Mouse (Mus musculus) hindbrain, embryonic 10.5 days (tissue): ENCODE data around the gene Ccdc194. TPM values are rescaled to one million over a fixed set of nuclear protein-coding genes. Genes with fewer than 3 reads are reported as not detected.
A peak's percentile ranks its signal among the peaks of the same experiment; 100 is the strongest.

ENCODE experiments used
- DNase-seq: peaks from one replicate; pipeline ENCODE4 v3.0.0-alpha.2; 2017; ENCODE audit warnings: low spot score
- H3K27ac ChIP-seq: fragments of 300-500 bp; sonication (generic); 2 replicates; pipeline ENCODE4 v1.5.1; 2016; ENCODE audit warnings: mild to moderate bottlenecking, moderate library complexity
- H3K27me3 ChIP-seq: fragments of 300-500 bp; sonication (generic); 2 replicates; pipeline ENCODE4 v1.6.1; 2016; ENCODE audit warnings: mild to moderate bottlenecking; ENCODE audit not compliant: poor library complexity, insufficient read depth, severe bottlenecking
- H3K36me3 ChIP-seq: fragments of 300-500 bp; sonication (generic); 2 replicates; pipeline ENCODE4 v1.6.1; 2016; ENCODE audit warnings: mild to moderate bottlenecking, moderate library complexity
- H3K4me1 ChIP-seq: fragments of 300-500 bp; sonication (generic); replicated peaks from 2 replicates; pipeline ENCODE4 v1.6.1; 2016; ENCODE audit warnings: mild to moderate bottlenecking
- H3K4me3 ChIP-seq: fragments of 300-500 bp; sonication (generic); 2 replicates; pipeline ENCODE4 v1.5.1; 2016; ENCODE audit warnings: mild to moderate bottlenecking, moderate library complexity
- H3K9me3 ChIP-seq: fragments of 300-500 bp; sonication (generic); 2 replicates; pipeline ENCODE4 v1.6.1; 2016; ENCODE audit warnings: mild to moderate bottlenecking, moderate library complexity
- WGBS: fragments of 180-500 bp; shearing (Covaris S2); methylation state at CpG from one replicate; pipeline ENCODE4 v1.1.7; 2016; 5-methylcytosine and 5-hydroxymethylcytosine counted together
- polyA plus RNA-seq: library from polyadenylated mRNA; unstranded; fragments of >200 nt; fragmentation: Nextera tagmentation; extraction: Ambion mirVana; gene quantifications from 2 replicates; pipeline ENCODE4 v1.2.1, GENCODE M21; 2016

Gene Ccdc194
- polyA plus RNA-seq, 1 experiment from 2014 or later, result 0.51 TPM

- no peak overlapping the region for H3K4me3 ChIP-seq
- no peak overlapping the region for H3K27ac ChIP-seq
- peaks cover 20% of the 10 kb centered on the region for H3K4me1 ChIP-seq
- peaks cover 7% of the 10 kb centered on the region for H3K9me3 ChIP-seq
- DNase-seq, result no peak
- H3K27me3 ChIP-seq, result peaks cover 99% of the 10 kb centered on the region
- H3K36me3 ChIP-seq, result no peaks in the 10 kb centered on the region
- WGBS, result 85% methylated on average over 4 of the region's 4 CpGs
Measured at GRCm38 (mm10) chr8:71563992-71564391, 38.5 kb upstream of the Ccdc194 start.

GRCm38 (mm10) chr8:71562751-71563150 is 37.2 kb upstream of the Ccdc194 start:
- H3K27me3 ChIP-seq, result peaks cover 99% of the 10 kb centered on the region
- peak overlapping the region; percentile 36 for H3K4me3 ChIP-seq
- peaks cover 7% of the 10 kb centered on the region for H3K9me3 ChIP-seq
- H3K27ac ChIP-seq, result no peak overlapping the region
- peaks cover 22% of the 10 kb centered on the region for H3K4me1 ChIP-seq
- DNase-seq, result peak; percentile 64
- no peaks in the 10 kb centered on the region for H3K36me3 ChIP-seq
- 1% methylated on average over 33 of the region's 33 CpGs for WGBS

GRCm38 (mm10) chr8:71561401-71561800 is 35.9 kb upstream of the Ccdc194 start:
- 4% methylated on average over 15 of the region's 15 CpGs for WGBS
- peaks cover 7% of the 10 kb centered on the region for H3K9me3 ChIP-seq
- peaks cover 22% of the 10 kb centered on the region for H3K4me1 ChIP-seq
- peaks cover 99% of the 10 kb centered on the region for H3K27me3 ChIP-seq
- H3K36me3 ChIP-seq, result no peaks in the 10 kb centered on the region
- peak; percentile 81 for DNase-seq
- no peak overlapping the region for H3K27ac ChIP-seq
- H3K4me3 ChIP-seq, result no peak overlapping the region

- Histone ChIP-seq H3K9me3 (peaks cover 7% of the 10 kb centered on the region), H3K36me3 (no peaks in the 10 kb centered on the region), H3K4me1 (peaks cover 22% of the 10 kb centered on the region), H3K27me3 (peaks cover 99% of the 10 kb centered on the region), H3K4me3 (no peak overlapping the region), H3K27ac (no peak overlapping the region)
- no peak for DNase-seq
- 84% methylated on average over 5 of the region's 5 CpGs for WGBS
Measured at GRCm38 (mm10) chr8:71560765-71561164, 35.3 kb upstream of the Ccdc194 start.

GRCm38 (mm10) chr8:71560071-71560470 is 34.6 kb upstream of the Ccdc194 start:
- no peak for DNase-seq
- H3K27ac ChIP-seq, result no peak overlapping the region
- peaks cover 99% of the 10 kb centered on the region for H3K27me3 ChIP-seq
- H3K4me1 ChIP-seq, result peaks cover 22% of the 10 kb centered on the region
- peaks cover 7% of the 10 kb centered on the region for H3K9me3 ChIP-seq
- H3K36me3 ChIP-seq, result no peaks in the 10 kb centered on the region
- WGBS, result 77% methylated on average over 3 of the region's 3 CpGs
- H3K4me3 ChIP-seq, result no peak overlapping the region

GRCm38 (mm10) chr8:71558958-71559690 is 33.6 kb upstream of the Ccdc194 start:
- 4% methylated on average over 24 of the region's 24 CpGs for WGBS
- Histone ChIP-seq H3K9me3 (peaks cover 3% of the 10 kb centered on the region), H3K27ac (peak overlapping the region; percentile 50; the same call in 1 of the 2 replicates), H3K27me3 (peaks cover 95% of the 10 kb centered on the region), H3K4me3 (peak overlapping the region; percentile 49), H3K36me3 (no peaks in the 10 kb centered on the region), H3K4me1 (peaks cover 22% of the 10 kb centered on the region)
- DNase-seq, result peak; percentile 52

- H3K27ac ChIP-seq, result peak within 1 kb of the TSS; percentile 50; the same call in 1 of the 2 replicates
- peak within 1 kb of the TSS; percentile 49 for H3K4me3 ChIP-seq
- peaks cover 93% of the 10 kb centered on the region for H3K27me3 ChIP-seq
- H3K4me1 ChIP-seq, result peaks cover 22% of the 10 kb centered on the region
- H3K9me3 ChIP-seq, result no peaks in the 10 kb centered on the region
- 6% methylated on average over 70 of the region's 70 CpGs for WGBS
- no peaks in the 10 kb centered on the region for H3K36me3 ChIP-seq
- DNase-seq, result no peak
Measured at GRCm38 (mm10) chr8:71558071-71558957, 32.8 kb upstream of the Ccdc194 start, which contains the start of gene Tmem221. TSS of gene Tmem221 (minus strand) at chr8:71558871.

GRCm38 (mm10) chr8:71554644-71555043 is 29.1 kb upstream of the Ccdc194 start:
- no peaks in the 10 kb centered on the region for H3K9me3 ChIP-seq
- no peaks in the 10 kb centered on the region for H3K36me3 ChIP-seq
- peaks cover 56% of the 10 kb centered on the region for H3K27me3 ChIP-seq
- no peak overlapping the region for H3K27ac ChIP-seq
- H3K4me1 ChIP-seq, result peaks cover 12% of the 10 kb centered on the region
- no peak for DNase-seq
- WGBS, result 94% methylated on average over 2 of the region's 2 CpGs
- no peak overlapping the region for H3K4me3 ChIP-seq

- 83% methylated on average over 6 of the region's 6 CpGs for WGBS
- Histone ChIP-seq H3K27me3 (peaks cover 50% of the 10 kb centered on the region), H3K27ac (no peak overlapping the region), H3K36me3 (no peaks in the 10 kb centered on the region), H3K9me3 (no peaks in the 10 kb centered on the region), H3K4me3 (no peak overlapping the region), H3K4me1 (peaks cover 10% of the 10 kb centered on the region)
- no peak for DNase-seq
Measured at GRCm38 (mm10) chr8:71554001-71554400, 28.5 kb upstream of the Ccdc194 start.

- Histone ChIP-seq H3K36me3 (peaks cover 10% of the 10 kb centered on the region), H3K4me1 (no peaks in the 10 kb centered on the region), H3K27me3 (peaks cover 37% of the 10 kb centered on the region), H3K4me3 (no peak overlapping the region), H3K9me3 (no peaks in the 10 kb centered on the region), H3K27ac (no peak overlapping the region)
- no peak for DNase-seq
- 64% methylated on average over 6 of the region's 6 CpGs for WGBS
Measured at GRCm38 (mm10) chr8:71552770-71553169, 27.3 kb upstream of the Ccdc194 start.

GRCm38 (mm10) chr8:71550754-71551153 is 25.2 kb upstream of the Ccdc194 start:
- no peak for DNase-seq
- Histone ChIP-seq H3K27me3 (peaks cover 17% of the 10 kb centered on the region), H3K27ac (no peak overlapping the region), H3K36me3 (peaks cover 29% of the 10 kb centered on the region), H3K4me1 (no peaks in the 10 kb centered on the region), H3K9me3 (no peaks in the 10 kb centered on the region), H3K4me3 (no peak overlapping the region)
- 73% methylated on average over 7 of the region's 7 CpGs for WGBS

- Histone ChIP-seq H3K36me3 (peaks cover 37% of the 10 kb centered on the region), H3K27me3 (no peaks in the 10 kb centered on the region), H3K9me3 (no peaks in the 10 kb centered on the region), H3K27ac (no peak overlapping the region), H3K4me3 (no peak overlapping the region), H3K4me1 (peaks cover 13% of the 10 kb centered on the region)
- no peak for DNase-seq
- WGBS, result 92% methylated on average over 7 of the region's 7 CpGs
Measured at GRCm38 (mm10) chr8:71547590-71547989, 22.1 kb upstream of the Ccdc194 start.

GRCm38 (mm10) chr8:71545053-71545452 is 19.5 kb upstream of the Ccdc194 start:
- H3K36me3 ChIP-seq, result peaks cover 37% of the 10 kb centered on the region
- peaks cover 13% of the 10 kb centered on the region for H3K4me1 ChIP-seq
- DNase-seq, result no peak
- H3K27ac ChIP-seq, result no peak overlapping the region
- no peaks in the 10 kb centered on the region for H3K9me3 ChIP-seq
- 95% methylated on average over 11 of the region's 11 CpGs for WGBS
- no peak overlapping the region for H3K4me3 ChIP-seq
- no peaks in the 10 kb centered on the region for H3K27me3 ChIP-seq
